Mouse (Mus musculus) frontal cortex, adult (tissue): ENCODE data around the gene Sbno2.

Experiments
- ATAC-seq: cut with Nextera tagmentation; 2 replicates; pipeline ENCODE4 v1.9.2; 2017; ENCODE audit warnings: mild to moderate bottlenecking, moderate library complexity, mixed read lengths; ENCODE audit not compliant: low TSS enrichment

Sbno2 gene

GRCm38 (mm10) chr10:80036832-80037231 lies 68.5 kb downstream of the Sbno2 start:
- ATAC-seq, result no peak

GRCm38 (mm10) chr10:80035686-80036085 lies 69.7 kb downstream of the Sbno2 start:
- ATAC-seq, result no peak

- no peak for ATAC-seq
These were observed 70.2 kb downstream of the Sbno2 start for GRCm38 (mm10) chr10:80035148-80035547.

- ATAC-seq, result peak; percentile 60; the same call in 1 of the 2 replicates
These were observed 71.6 kb downstream of the Sbno2 start for GRCm38 (mm10) chr10:80033511-80034391.

GRCm38 (mm10) chr10:80032799-80033480 lies 72.4 kb downstream of the Sbno2 start:
- no peak for ATAC-seq

GRCm38 (mm10) chr10:80030736-80031135 lies 74.6 kb downstream of the Sbno2 start:
- no peak for ATAC-seq

GRCm38 (mm10) chr10:80030191-80030590 lies 75.2 kb downstream of the Sbno2 start:
- no peak for ATAC-seq

- no peak for ATAC-seq
These were observed 76.9 kb downstream of the Sbno2 start for GRCm38 (mm10) chr10:80028521-80028846.

GRCm38 (mm10) chr10:80027681-80028520 lies 77.5 kb downstream of the Sbno2 start:
- no peak for ATAC-seq

GRCm38 (mm10) chr10:80025889-80026288 lies 79.5 kb downstream of the Sbno2 start:
- no peak for ATAC-seq

- no peak for ATAC-seq
These were observed 79.9 kb downstream of the Sbno2 start for GRCm38 (mm10) chr10:80025463-80025862.

GRCm38 (mm10) chr10:80025044-80025347 lies 80.4 kb downstream of the Sbno2 start:
- no peak for ATAC-seq

- no peak for ATAC-seq
These were observed 80.9 kb downstream of the Sbno2 start for GRCm38 (mm10) chr10:80024229-80025043.

- ATAC-seq, result no peak
These were observed 81.6 kb downstream of the Sbno2 start for GRCm38 (mm10) chr10:80023758-80024157.

GRCm38 (mm10) chr10:80022806-80023205 lies 82.6 kb downstream of the Sbno2 start:
- ATAC-seq, result no peak

GRCm38 (mm10) chr10:80022164-80022563 lies 83.2 kb downstream of the Sbno2 start:
- ATAC-seq, result no peak

GRCm38 (mm10) chr10:80021320-80021641 lies 84.1 kb downstream of the Sbno2 start:
- ATAC-seq, result no peak

GRCm38 (mm10) chr10:80020603-80021319 lies 84.6 kb downstream of the Sbno2 start:
- ATAC-seq, result no peak

GRCm38 (mm10) chr10:80020191-80020590 lies 85.2 kb downstream of the Sbno2 start:
- no peak for ATAC-seq

- no peak for ATAC-seq
These were observed 85.8 kb downstream of the Sbno2 start for GRCm38 (mm10) chr10:80019471-80020131.
